Mouse (Mus musculus): ENCODE measurements around the gene Mbd5.
A peak's percentile ranks its signal among the peaks of the same experiment; 100 is the strongest.
"Not testable (repeated sequence)": the region's sequence is repeated elsewhere in the genome, so short reads cannot be mapped to it uniquely, and the experiment has no call there.

Mbd5 gene

GRCm38 (mm10) chr2:49169766-49170165 is 220.5 kb downstream of the Mbd5 start:
- DNase-seq, result no peak

- DNase-seq, result no peak
Measured at GRCm38 (mm10) chr2:49177015-49177414, 227.7 kb downstream of the Mbd5 start.

- no peak for DNase-seq
Measured at GRCm38 (mm10) chr2:49190984-49191383, 241.7 kb downstream of the Mbd5 start.

- DNase-seq, result no peak
Measured at GRCm38 (mm10) chr2:49191695-49192094, 242.4 kb downstream of the Mbd5 start.

GRCm38 (mm10) chr2:49204081-49204480 is 254.8 kb downstream of the Mbd5 start:
- DNase-seq, result no peak

GRCm38 (mm10) chr2:49205692-49206091 is 256.4 kb downstream of the Mbd5 start:
- DNase-seq, result not testable (repeated sequence)

- DNase-seq, result no peak
Measured at GRCm38 (mm10) chr2:49209349-49209748, 260.0 kb downstream of the Mbd5 start.

- no peak for DNase-seq
Measured at GRCm38 (mm10) chr2:49210408-49210807, 261.1 kb downstream of the Mbd5 start.

- no peak for DNase-seq
Measured at GRCm38 (mm10) chr2:49229725-49230124, 280.4 kb downstream of the Mbd5 start.

GRCm38 (mm10) chr2:49234064-49234463 is 284.8 kb downstream of the Mbd5 start:
- DNase-seq, result no peak

GRCm38 (mm10) chr2:49241715-49242114 is 292.4 kb downstream of the Mbd5 start:
- no peak for DNase-seq

GRCm38 (mm10) chr2:49264092-49264491 is 314.8 kb downstream of the Mbd5 start:
- DNase-seq, result no peak

GRCm38 (mm10) chr2:49272295-49272967 is 323.1 kb downstream of the Mbd5 start:
- DNase-seq, result no peak

- no peak for DNase-seq
Measured at GRCm38 (mm10) chr2:49276017-49276722, 326.9 kb downstream of the Mbd5 start.

GRCm38 (mm10) chr2:49280496-49280895 is 331.2 kb downstream of the Mbd5 start:
- no peak for DNase-seq

GRCm38 (mm10) chr2:49283583-49283982 is 334.3 kb downstream of the Mbd5 start:
- DNase-seq, result no peak

GRCm38 (mm10) chr2:49286965-49287364 is 337.7 kb downstream of the Mbd5 start:
- no peak for DNase-seq

- DNase-seq, result no peak
Measured at GRCm38 (mm10) chr2:49291709-49292108, 342.4 kb downstream of the Mbd5 start.

GRCm38 (mm10) chr2:49312629-49313447 is 363.5 kb downstream of the Mbd5 start:
- DNase-seq, result peak; percentile 89

- no peak for DNase-seq
Measured at GRCm38 (mm10) chr2:49333594-49333993, 384.3 kb downstream of the Mbd5 start.

- DNase-seq, result no peak
Measured at GRCm38 (mm10) chr2:49335267-49335666, 386.0 kb downstream of the Mbd5 start.

GRCm38 (mm10) chr2:49344287-49344686 is 395.0 kb downstream of the Mbd5 start:
- DNase-seq, result no peak

GRCm38 (mm10) chr2:49345786-49346185 is 396.5 kb downstream of the Mbd5 start:
- DNase-seq, result peak; percentile 19

- DNase-seq, result peak; percentile 91
Measured at GRCm38 (mm10) chr2:49349813-49350212, 400.5 kb downstream of the Mbd5 start.
